Mouse (Mus musculus): ENCODE results near the gene Myo1e. TPM values are rescaled to one million over a fixed set of nuclear protein-coding genes. Genes with fewer than 3 reads are reported as not detected.

Gene Myo1e
- 10 to 100 TPM; 12.6 to 23.5 (median 15.5) TPM for total RNA-seq (2022)

DNA sequence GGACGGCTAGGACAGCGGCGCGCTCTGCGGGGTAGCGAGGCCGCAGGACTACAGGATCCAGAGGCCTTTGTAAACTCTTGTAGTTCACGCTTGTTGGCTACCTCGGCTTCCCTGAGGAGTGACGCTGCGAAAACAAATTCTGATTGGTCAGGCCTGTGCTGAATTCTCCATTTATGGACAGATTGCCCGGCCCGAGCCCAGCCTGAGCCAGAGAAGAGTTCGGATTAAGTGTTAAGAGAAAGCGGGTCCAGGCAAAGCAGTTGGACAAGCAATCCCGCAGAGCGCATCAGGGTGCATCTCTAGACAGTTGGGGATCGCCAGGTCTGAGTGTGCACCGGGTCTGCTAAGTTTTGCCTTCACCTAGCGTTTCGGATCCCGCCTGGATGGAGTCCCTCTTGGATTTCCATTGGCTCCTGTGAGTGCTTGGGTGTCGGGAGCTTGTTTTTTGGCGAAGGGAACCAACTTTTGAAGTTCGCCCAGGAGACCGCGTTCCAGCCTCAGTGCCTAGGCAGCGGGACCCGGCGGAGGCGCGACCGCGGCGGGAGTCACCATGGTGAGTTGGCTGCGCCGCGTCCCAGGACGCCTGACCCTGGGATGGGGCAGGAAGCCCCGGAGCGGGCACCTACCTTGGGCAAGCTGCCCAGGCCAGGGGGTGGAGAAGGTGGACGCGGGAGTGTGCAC, at the start of gene Myo1e:
Myo1e (plus strand) TSS at position 200 of the 681 bp plus-strand sequence.
- peak; percentile 81 to 91 for DNase-seq (ENCODE audit: low spot score in 2 of 2)

DNA sequence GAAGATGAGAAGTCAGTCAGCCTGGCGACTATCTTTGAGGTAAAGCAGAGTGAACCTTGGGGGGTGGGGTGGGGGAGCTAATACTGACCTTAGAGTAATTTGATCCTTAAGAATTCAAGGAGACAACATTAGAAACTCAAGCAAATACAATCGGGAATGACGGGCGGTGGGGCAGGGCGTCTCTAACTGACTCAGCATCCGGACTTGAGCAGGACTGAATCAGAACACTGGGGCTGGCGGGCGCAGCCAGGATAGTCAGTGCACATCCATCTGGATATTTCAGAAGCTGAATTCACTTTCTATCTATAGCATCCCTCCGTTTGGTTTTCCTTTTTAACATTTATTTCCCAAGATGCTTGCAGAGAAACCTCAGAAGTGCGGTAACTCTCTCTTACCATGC, 47.1 kb upstream of the Myo1e start:
- peak in 1 of 2 experiments; percentile 44 for DNase-seq (ENCODE audit: low spot score in 2 of 2)

DNA sequence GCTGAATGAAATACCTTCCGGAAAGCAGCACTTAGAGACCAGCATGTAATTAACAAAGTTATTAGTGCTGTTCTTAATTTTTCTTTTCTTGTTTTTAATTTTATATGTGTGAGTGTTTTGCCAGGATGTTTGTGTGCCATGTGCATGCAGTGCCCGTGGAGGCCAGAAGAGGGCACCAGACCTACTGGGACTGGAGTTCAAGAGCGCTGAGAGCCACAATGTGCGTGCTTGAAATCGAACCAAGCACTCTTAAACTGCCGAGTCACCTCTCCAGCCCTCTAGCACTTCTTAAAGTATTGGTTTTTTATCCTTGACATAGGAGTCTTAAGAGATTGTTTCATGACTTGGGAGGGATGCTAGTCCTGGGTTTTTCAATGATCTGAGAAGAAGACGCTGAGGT, 38.2 kb upstream of the Myo1e start:
- DNase-seq (ENCODE audit: low spot score in 2 of 2): no peak

DNA sequence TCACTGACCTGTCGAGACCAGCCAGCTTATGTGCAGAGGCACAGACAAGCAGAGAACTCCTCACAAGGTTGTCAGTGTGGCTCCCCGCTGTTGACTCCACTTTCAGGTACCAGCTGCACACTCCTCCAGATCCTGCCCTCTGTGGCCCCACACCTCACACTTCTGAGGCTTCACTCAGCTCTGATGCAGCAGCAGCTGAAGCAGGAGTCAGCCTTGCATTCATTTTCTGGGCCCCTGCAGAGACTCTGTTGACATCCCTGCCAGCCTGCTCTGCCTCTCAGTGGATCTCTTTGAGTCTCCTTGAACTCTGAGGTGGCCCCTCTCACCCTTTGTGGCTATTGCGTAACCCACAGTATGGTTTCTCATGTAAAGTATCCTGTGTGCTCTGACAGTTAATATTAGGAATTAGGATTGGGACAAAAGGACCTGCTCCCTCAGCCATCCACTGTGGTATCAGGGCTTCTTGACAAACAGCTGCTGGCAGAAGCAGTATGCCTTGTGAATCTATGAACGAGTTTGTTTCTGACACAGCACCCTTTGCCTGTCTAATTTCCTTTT, 32.8 kb upstream of the Myo1e start:
- DNase-seq (ENCODE audit: low spot score in 2 of 2): no peak

DNA sequence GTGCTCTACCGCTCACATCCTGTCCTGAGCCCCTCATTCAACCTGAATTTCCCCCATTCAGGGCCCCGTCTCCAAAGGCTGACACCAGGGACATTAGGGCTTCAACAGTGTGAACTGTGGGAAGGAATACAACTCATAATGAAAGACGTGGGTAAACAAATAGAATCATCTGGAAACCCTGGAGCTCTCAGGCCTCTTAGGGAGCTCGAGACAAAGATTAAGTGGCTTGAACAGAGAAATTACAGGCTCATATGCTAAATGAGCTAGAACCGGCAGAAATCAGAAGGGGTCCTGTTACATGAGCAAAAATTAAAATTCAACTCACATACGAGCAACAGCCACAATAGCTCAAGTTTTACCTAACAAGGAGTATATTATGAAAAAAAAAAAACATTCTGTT, 32.3 kb upstream of the Myo1e start:
- no peak for DNase-seq (ENCODE audit: low spot score in 2 of 2)

DNA sequence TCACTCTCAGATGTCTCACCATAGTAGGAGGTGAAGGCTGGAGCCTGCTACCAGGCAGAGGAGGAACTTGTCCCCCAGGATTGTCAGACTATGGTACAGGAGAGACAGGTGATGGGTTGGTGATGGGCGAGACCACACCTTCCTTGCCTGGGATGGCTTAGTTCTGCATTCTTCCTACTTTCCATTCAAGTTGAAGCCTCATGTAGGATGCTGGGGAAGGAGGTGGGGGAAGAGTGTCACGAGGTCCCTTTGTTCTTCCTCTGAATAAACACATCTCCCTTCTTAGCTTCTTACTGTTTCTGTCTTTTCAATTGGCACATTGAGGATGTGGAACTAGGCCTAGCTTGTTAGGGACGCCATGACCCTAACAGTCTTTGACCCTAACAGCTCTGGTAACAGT, 30.9 kb upstream of the Myo1e start:
- DNase-seq (ENCODE audit: low spot score in 2 of 2): no peak

DNA sequence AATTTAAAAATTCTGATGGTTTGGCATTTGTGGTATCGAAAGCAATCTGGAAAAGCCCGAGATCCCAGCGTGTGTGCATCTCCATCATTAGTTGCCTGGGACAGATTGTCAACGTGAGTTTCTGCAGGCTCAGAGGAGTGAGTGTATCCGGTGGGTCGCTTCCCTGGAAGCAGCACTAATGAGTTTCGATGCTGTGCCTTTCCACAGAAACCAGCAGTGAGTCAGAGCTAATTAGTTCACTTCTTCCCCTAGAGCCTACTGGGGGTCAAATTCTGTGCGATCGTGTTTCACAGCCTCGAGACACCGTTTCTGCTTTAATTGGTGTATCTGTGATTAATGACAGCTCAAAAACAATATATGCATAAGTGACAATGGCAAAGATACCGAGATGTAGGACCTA, 25.4 kb upstream of the Myo1e start:
- DNase-seq (ENCODE audit: low spot score in 2 of 2): no peak

DNA sequence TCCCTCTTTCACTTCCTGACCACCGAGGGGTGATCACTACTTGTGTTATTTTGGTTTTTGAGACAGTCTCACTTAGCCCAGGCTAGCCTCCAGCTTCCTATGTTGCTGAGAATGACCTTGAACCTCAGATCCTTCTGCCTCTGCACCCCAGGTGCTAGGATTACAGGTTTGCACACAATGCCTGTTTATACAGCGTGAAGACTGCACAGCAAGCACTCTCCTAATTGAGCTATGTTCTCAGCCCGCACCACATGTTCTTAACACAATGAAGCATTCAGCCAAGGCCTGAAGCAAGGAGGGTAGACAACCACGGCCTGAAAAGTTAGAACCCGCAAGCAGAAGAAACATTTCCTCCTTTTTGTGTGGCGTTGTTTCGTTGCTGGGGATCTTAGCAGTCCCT, 24.5 kb upstream of the Myo1e start:
- no peak for DNase-seq (ENCODE audit: low spot score in 2 of 2)

DNA sequence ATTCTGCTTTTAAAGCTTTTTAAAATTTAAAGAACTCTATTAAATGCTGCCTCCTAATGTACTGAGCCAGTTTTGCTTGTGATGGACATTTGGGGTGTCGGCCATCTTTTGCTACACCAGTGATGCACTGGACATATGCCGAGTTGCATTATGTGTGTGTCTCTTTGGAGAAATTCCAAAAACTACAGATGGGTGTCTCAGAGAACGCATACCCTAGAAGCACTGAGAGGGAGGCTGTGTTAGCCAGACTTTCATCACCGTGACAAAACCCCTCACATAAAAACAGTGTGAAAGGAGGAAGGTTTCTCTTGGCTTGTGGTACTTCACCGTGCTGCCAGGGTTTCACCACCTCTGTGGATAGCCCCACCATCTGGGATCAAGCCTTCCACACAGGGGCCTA, 14.8 kb upstream of the Myo1e start:
- DNase-seq (ENCODE audit: low spot score in 2 of 2): no peak

DNA sequence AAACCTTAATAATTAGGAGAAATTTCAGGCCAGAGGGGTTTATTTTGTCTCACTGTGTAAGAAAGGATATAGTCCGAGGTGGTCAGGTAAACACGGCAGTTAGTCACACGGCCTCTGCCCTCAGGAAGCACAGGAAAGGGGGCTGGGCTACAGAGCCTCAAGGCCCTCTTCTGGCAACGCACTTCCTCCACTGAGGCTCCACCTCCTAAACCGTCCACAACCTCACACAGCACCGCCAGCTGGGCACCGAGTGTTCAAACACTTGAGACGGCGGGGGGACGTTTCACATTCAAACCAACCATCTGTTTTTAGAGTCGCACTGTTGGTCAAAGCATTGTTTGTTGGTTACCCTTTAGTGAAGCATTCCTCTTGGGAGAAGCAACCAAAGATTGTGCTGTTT, 12.5 kb upstream of the Myo1e start:
- DNase-seq (ENCODE audit: low spot score in 2 of 2): no peak

DNA sequence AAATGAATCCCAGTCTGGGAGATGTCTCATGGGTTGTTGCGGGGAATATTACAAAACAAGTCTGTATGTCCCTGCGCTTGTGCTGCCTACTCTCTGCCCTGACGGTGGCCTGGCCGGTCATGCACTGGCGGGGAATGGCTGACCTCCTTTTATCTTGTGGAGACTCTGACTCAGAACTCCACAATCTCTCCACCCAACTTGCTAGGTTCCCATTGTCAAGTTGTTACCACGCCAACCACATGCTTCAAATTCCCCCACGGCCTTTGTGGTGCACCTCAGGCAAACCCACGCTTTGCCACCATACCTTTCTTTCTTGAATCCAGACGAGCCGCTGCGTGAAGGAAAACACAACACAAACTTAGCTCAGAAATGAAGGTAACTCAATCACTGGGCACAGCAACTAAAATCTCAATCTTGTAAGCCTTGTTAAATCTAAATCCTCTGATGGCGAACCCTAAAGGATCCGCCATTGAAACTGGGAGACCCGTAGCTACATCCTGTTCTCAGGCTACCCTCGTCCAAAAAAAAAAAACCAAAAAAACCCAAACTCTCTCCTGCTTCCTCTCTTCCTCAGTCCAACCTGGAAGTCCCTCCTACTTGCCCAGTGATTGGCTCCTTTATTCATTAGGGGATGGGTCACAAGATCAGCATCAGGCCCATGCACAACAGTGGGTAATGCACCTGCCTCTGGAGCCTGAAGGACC, 10.0 kb upstream of the Myo1e start:
- DNase-seq (ENCODE audit: low spot score in 2 of 2): no peak

DNA sequence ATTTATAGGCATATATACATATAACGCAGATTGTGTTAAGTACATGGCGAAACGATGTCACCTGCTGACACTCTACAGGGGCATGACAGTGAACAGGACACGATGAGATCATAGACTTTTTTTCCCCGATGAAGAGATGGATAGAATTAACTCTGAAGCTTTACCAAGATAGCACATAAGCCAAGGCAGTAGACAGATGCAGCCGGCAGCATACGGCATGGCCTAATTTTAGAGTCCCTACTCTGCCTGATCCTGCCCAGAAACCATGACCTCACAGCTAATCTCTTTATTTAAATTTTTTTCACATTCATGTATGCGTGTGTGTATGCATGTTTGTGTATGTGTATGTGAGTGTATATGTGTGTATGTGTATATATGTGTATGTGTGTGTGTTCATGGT, 9.2 kb upstream of the Myo1e start:
- no peak for DNase-seq (ENCODE audit: low spot score in 2 of 2)

DNA sequence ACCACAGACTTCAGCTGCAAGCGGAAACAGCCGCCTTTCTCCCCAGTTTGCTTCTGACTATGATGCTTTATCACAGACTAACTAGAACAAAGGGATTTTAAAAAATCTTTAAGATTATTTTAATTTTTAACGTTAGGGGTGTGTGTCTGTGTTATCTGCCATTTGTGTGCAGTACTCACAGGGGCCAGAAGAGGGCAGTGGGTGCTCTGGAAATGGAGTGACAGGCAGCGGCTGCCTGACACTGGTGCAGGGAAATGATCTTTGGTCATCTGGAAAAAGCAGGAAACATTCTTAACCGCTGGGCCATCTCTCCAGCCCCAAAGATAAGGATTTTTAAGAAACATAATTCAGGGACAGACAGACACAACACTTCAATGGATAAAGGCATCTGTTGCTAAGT, 4.4 kb upstream of the Myo1e start:
- DNase-seq (ENCODE audit: low spot score in 2 of 2): no peak

DNA sequence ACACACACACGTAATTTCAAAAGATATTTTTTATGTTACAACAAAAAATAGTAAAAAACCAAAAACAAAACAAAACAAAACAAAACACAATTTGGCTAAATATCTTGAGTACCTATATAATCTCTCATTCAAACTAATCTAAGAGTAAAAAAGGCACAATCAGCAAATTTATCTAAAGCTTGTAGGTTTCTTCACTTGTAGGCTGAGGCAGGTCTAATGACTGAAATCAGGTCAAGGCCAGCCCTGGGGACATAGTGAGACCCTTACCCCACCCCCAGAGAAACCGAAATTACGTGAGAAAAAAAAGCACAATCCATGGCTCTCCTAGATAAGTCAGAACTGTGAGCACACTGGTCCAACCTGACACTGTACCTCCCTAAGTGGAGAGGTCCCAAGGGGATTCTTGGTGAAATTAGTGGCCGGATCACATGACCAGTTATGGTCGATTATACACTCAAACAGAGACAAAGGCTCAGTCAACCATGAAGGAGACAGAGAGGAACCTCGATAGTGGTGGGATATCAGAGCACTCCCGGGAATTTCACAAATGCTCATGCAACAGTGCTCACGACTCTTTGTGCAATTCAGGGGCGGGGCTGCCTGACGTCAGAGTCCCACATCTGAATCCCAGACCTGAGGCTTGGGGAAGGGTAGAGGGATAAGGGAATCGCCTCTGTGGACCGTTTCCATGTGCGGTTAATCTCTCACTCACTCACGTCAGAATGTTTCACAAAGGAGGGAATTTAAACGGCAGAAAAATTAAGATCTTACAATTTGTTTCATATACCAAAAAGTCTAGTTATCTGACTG, 3.7 kb upstream of the Myo1e start:
- no peak for DNase-seq (ENCODE audit: low spot score in 2 of 2)

DNA sequence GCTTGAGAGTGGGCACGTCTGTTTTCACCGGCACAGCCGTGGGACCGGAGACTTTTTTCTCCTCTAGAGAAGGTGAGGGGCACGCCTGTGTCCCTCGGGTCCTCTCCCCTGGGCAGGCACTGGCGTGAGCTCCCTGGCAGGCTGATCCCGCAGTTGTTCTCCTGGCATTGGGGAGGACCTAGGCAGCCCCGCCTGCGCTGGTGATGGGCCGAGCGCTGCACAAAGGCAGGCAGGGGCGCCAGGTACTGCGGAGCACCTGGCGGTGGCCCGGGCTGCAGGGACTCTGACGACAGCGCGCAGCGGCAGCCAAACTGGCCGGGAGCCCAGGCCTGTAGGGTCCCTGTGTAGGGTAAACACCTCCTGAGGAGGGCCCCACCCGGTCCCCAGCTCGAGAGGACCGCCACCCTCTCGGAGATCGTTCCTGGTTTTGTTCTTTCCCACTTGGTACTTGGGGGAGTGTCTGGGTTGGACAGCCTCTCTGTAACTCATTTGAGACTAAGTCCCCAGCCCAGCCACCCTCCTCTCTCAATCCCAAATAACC, 901 bp downstream of the Myo1e start:
- no peak for DNase-seq (ENCODE audit: low spot score in 2 of 2)

DNA sequence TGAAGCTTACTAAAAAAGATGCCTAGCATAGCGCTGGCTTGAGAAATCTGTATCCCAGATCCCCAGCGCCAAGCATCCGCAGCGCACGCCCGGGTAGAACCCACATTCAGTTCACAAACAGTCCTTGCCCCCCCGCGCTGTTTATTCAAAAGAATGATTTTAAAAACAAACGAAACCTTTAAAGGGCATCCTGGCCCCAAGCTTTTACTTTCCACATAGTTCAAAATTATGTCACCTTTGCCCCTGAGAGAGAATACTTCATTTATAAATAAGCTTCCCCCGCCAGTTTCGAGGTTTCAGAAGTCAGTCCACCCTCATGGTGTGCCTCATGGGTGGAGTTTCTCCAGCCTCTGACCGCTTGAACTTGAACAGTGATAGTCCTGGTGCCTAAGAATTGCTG, 1.6 kb downstream of the Myo1e start:
- no peak for DNase-seq (ENCODE audit: low spot score in 2 of 2)

DNA sequence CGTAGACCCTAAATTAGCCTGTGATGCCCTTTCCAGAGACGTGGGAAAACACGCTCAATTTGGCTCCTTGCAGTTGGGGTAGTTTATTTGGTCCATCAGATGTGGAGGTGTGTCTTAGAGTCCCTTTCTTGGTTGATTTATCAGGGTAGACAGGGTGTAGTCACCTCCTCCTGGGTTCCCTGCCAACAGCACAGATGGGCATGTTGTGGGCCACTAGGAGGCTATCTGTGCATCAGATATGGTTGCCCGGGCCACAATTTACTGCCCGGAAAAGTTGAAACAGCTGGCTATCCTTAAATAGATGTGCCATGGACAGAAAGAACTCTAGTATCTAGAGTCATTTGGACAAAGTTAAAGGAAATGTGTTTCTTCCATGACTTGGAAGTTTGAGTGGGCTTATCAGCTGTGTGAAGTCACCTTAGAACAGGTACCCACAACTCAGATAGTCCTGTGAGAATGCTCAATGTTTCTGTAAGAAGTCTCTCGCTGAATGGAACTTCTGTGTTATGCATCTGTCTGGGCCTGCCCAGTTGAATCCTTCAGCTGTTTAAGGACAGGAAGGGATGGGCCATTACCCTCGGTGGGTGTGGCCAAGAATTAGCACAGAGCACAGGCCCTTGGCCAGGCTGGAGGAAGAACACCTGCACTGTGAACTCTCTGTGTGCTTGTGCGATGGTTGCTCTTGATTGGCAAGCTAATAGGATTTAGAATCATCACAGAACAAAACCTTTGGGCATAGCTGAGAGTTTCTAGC, 2.3 kb downstream of the Myo1e start:
- DNase-seq (ENCODE audit: low spot score in 2 of 2): no peak

DNA sequence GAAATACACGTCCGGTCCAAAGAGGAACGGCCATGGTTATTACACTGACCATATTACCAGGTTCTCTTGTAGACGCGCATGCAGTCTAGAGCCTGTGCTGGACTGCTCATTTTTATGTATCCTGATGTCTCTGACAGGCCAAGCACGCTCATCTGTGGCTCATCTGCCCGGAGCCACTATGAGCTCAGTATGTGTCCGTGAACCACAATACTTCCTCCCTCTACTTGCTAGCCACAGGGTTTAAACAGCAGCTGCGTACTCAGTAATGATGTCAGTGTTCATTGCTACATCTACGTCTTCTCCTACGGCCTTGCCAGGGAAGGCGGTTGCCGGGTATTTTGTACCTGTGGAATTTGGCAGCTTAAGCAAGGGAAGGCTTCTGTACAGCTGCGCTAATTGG, 4.5 kb downstream of the Myo1e start:
- no peak for DNase-seq (ENCODE audit: low spot score in 2 of 2)

DNA sequence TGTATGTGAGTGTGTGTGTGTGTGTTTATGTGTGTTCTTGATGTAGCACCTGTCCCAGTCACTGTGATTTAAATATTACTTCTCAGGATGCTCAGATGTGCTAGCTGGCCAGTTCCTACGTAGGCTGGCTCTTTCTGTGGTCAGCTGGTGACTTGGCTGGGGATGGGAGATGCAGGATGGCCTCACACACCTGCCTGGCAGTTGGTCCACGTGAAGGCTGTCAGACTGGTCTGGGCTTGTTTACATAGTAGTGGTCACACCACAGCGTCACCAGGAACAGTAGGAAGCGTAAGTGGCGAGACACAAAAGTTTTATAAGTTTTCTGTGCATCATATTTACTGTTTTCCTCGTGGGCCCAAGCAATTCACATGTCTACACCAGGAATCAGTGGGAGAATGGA, 9.4 kb downstream of the Myo1e start:
- DNase-seq (ENCODE audit: low spot score in 2 of 2): no peak

DNA sequence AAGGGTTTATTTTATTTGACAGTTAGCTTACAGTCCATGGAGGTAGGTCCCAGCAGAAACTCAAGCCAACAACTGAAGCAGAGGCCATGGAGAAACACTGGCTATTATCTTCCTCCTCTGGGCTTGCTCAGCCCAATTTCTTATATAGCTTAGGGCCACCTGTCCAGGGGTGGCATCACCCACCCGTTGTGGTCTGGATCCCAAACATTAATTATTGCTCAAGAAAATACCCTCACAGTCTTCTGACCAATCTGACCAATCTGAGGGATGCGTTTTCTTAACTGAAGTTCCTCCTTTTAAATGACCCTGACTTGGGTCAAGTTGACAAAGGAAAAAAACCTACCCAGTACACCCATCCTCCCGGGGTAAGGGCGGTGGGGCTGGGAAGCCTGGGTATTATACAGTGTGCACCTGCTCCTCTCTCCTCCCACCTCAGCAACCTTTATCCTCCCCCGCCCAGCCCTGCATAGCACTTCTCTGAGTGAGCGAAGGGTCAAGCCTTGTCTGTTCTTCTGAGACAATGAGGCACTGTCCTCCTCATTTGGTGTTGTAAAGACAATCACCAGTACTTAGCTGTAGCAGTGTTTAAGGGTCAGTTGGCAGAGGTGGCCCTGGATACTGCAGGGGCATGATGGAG, 12.3 kb downstream of the Myo1e start:
- no peak for DNase-seq (ENCODE audit: low spot score in 2 of 2)

Measured in left cerebral cortex, adult 8-10 months (tissue).